Mouse (Mus musculus) heart, adult 2 months (tissue): ENCODE data around the gene Mvb12b.

Experiments
- CTCF ChIP-seq: fragments of 200-600 bp; IDR thresholded peaks from 2 replicates; pipeline ENCODE4 v1.8.1; 2022; ENCODE audit warnings: antibody characterized with exemption, mild to moderate bottlenecking, moderate library complexity
- EP300 ChIP-seq: fragments of 200-500 bp; IDR thresholded peaks from 2 replicates; pipeline ENCODE4 v1.6.1; 2011; ENCODE audit warnings: low read depth, low read length, control low read depth; ENCODE audit not compliant: insufficient read depth
- POLR2A ChIP-seq: fragments of 200-500 bp; IDR thresholded peaks from 2 replicates; pipeline ENCODE4 v1.6.1; 2011; ENCODE audit warnings: mild to moderate bottlenecking, low read depth, low read length, control low read depth; ENCODE audit not compliant: insufficient read depth

GRCm38 (mm10) chr2:33856746-33857145 lies 31.0 kb downstream of the Mvb12b start:
- TF ChIP-seq CTCF (no peak), POLR2A (no peak), EP300 (no peak)
